In the genomic region with DNA sequence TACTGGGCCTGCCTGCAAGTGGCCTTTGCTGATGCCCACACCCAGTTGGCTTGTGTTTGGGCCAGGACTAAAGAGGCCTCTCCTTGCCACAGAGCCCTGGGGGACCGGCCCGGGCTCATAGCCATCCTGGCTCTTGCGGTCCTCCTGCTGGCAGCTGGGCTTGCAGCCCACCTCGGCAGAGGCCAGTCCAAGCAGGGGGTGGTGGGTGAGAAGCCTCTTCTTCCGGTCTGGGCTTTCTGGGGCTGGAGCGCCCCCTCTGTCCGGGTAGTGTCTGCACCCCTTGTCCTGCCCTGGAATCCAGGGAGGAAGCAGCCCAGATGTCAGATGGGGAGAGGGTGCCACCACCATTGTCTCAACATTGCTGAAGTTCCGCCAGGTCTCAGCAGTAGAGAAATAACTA, we compare ENCODE assay signal across 14 mouse cellular contexts. TPM values are rescaled to one million over a fixed set of nuclear protein-coding genes. Genes with fewer than 3 reads are reported as not detected.
DNase-seq lines count a peak whose midpoint lies in the region; ATAC-seq and TF ChIP-seq lines count a peak whose summit lies in the region.
"Had no signal": no experiment of that assay in that cellular context is flagged by ENCODE, and none has a peak within 500 bp of the region (broad histone marks: within the 10 kb centered on the region; RNA-seq: fewer than 3 reads in every experiment).

No protein-coding gene starts in this region.

- WGBS in hindbrain, embryonic 15.5 days, result 75% methylated on average over 8 of the region's 8 CpGs
- WGBS in hindbrain, embryonic 11.5 days, result 70% methylated on average over 8 of the region's 8 CpGs
- 73% methylated on average over 8 of the region's 8 CpGs for WGBS in midbrain, postnatal 0 days
- WGBS in midbrain, embryonic 13.5 days, result 92% methylated on average over 8 of the region's 8 CpGs
- WGBS in embryonic facial prominence, embryonic 10.5 days, result 81% methylated on average over 8 of the region's 8 CpGs

- H3K27me3 ChIP-seq in hindbrain, embryonic 15.5 days, result no peaks in the 10 kb centered on the region
- no peaks in the 10 kb centered on the region for H3K27me3 ChIP-seq in hindbrain, embryonic 11.5 days (ENCODE audit: control insufficient read depth, insufficient read depth, low read length)
- H3K27me3 ChIP-seq in midbrain, postnatal 0 days (ENCODE audit: insufficient read depth, low read length), result no peaks in the 10 kb centered on the region
- H3K27me3 ChIP-seq in midbrain, embryonic 13.5 days, result no peaks in the 10 kb centered on the region
- H3K27me3 ChIP-seq in embryonic facial prominence, embryonic 10.5 days (replicated peaks; ENCODE audit: low read depth, poor library complexity, severe bottlenecking), result 0 out of 2 replicates have a peak, but pooled peaks cover 3% of the 10 kb centered on the region

- H3K4me3 ChIP-seq in hindbrain, embryonic 15.5 days, result no peak overlapping the region
- H3K4me3 ChIP-seq in hindbrain, embryonic 11.5 days (ENCODE audit: low read depth, low read length), result no peak overlapping the region
- H3K4me3 ChIP-seq in midbrain, postnatal 0 days (ENCODE audit: low read depth, low read length), result no peak overlapping the region
- H3K4me3 ChIP-seq in midbrain, embryonic 13.5 days (replicated peaks), result no peak overlapping the region
- no peak overlapping the region for H3K4me3 ChIP-seq in embryonic facial prominence, embryonic 10.5 days
- H3K4me3 ChIP-seq: erythroblast, embryonic 14.5 days had no signal

- H3K36me3 ChIP-seq in hindbrain, embryonic 15.5 days, result peaks cover 22% of the 10 kb centered on the region
- no peaks in the 10 kb centered on the region for H3K36me3 ChIP-seq in hindbrain, embryonic 11.5 days (ENCODE audit: control insufficient read depth, insufficient read depth, low read length)
- peaks cover 32% of the 10 kb centered on the region for H3K36me3 ChIP-seq in midbrain, postnatal 0 days (ENCODE audit: insufficient read depth, low read length)
- peaks cover 36% of the 10 kb centered on the region for H3K36me3 ChIP-seq in midbrain, embryonic 13.5 days
- no peaks in the 10 kb centered on the region; the same call in 1 of the 2 replicates for H3K36me3 ChIP-seq in embryonic facial prominence, embryonic 10.5 days (replicated peaks)

- no peaks in the 10 kb centered on the region for H3K9me3 ChIP-seq in hindbrain, embryonic 15.5 days
- no peaks in the 10 kb centered on the region for H3K9me3 ChIP-seq in hindbrain, embryonic 11.5 days (ENCODE audit: control insufficient read depth, low read length)
- H3K9me3 ChIP-seq in midbrain, postnatal 0 days (ENCODE audit: low read length), result no peaks in the 10 kb centered on the region
- no peaks in the 10 kb centered on the region for H3K9me3 ChIP-seq in midbrain, embryonic 13.5 days
- no peaks in the 10 kb centered on the region for H3K9me3 ChIP-seq in embryonic facial prominence, embryonic 10.5 days

- peak; percentile 30 for TF ChIP-seq CTCF in midbrain, postnatal 0 days (IDR thresholded peaks at IDR 0.05)

- peak; percentile 49; the same call in 1 of the 2 replicates for ATAC-seq in hindbrain, embryonic 15.5 days (ENCODE audit: low FRiP score, low read depth)
- ATAC-seq in hindbrain, embryonic 11.5 days (ENCODE audit: low FRiP score), result no peak
- ATAC-seq in midbrain, postnatal 0 days (ENCODE audit: low FRiP score), result peak; percentile 42; the same call in 1 of the 2 replicates
- ATAC-seq in midbrain, embryonic 13.5 days, result no peak

- H3K9ac ChIP-seq in hindbrain, embryonic 15.5 days, result no peak overlapping the region
- no peak overlapping the region for H3K9ac ChIP-seq in hindbrain, embryonic 11.5 days (ENCODE audit: low read depth, low read length)
- no peak overlapping the region for H3K9ac ChIP-seq in midbrain, postnatal 0 days (replicated peaks; ENCODE audit: low read length, poor library complexity, severe bottlenecking)
- no peak overlapping the region for H3K9ac ChIP-seq in midbrain, embryonic 13.5 days (replicated peaks)

- DNase-seq in hindbrain, embryonic 11.5 days (ENCODE audit: low spot score), result no peak
- peak; percentile 62 for DNase-seq in midbrain, postnatal 0 days (ENCODE audit: low spot score)
- peak; percentile 70 for DNase-seq in cerebellum, adult 11 months
- DNase-seq in embryonic facial prominence, embryonic 10.5 days (ENCODE audit: low spot score), result no peak
- DNase-seq in thymus, postnatal 4 days, result no peak
- DNase-seq: gastrocnemius, postnatal 25 days; heart, postnatal 10 days; kidney, adult 8-10 months; lung, adult 18-20 months; midbrain, embryonic 14.5 days had no signal

- no peak overlapping the region for H3K4me2 ChIP-seq in hindbrain, embryonic 15.5 days
- H3K4me2 ChIP-seq in hindbrain, embryonic 11.5 days (replicated peaks; ENCODE audit: low read depth, low read length), result no peak overlapping the region
- no peak overlapping the region for H3K4me2 ChIP-seq in midbrain, postnatal 0 days (ENCODE audit: low read depth, low read length, poor library complexity, severe bottlenecking)
- no peak overlapping the region for H3K4me2 ChIP-seq in midbrain, embryonic 13.5 days (replicated peaks)

- no peak overlapping the region for H3K27ac ChIP-seq in hindbrain, embryonic 15.5 days (replicated peaks)
- no peak overlapping the region for H3K27ac ChIP-seq in hindbrain, embryonic 11.5 days (ENCODE audit: low read depth, low read length)
- H3K27ac ChIP-seq in midbrain, postnatal 0 days (ENCODE audit: low read depth, low read length), result no peak overlapping the region
- H3K27ac ChIP-seq in midbrain, embryonic 13.5 days, result no peak overlapping the region
- 0 out of 2 replicates have a peak overlapping the region, but pooled peaks have one; percentile 1 for H3K27ac ChIP-seq in embryonic facial prominence, embryonic 10.5 days (replicated peaks)

- H3K4me1 ChIP-seq in hindbrain, embryonic 15.5 days (replicated peaks), result peaks cover 20% of the 10 kb centered on the region
- H3K4me1 ChIP-seq in hindbrain, embryonic 11.5 days (replicated peaks; ENCODE audit: control insufficient read depth, insufficient read depth, low read length), result no peaks in the 10 kb centered on the region
- 0 out of 2 replicates have a peak, but pooled peaks cover 2% of the 10 kb centered on the region for H3K4me1 ChIP-seq in midbrain, postnatal 0 days (ENCODE audit: insufficient read depth, low read length)
- H3K4me1 ChIP-seq in midbrain, embryonic 13.5 days (replicated peaks), result peaks cover 8% of the 10 kb centered on the region
- peaks cover 25% of the 10 kb centered on the region for H3K4me1 ChIP-seq in embryonic facial prominence, embryonic 10.5 days

RNA-seq across cellular contexts. Expression of gene Lrrn2, which starts 58.9 kb away (rescaled TPM):
- 49.3 and 58.4 TPM in 2 replicates for polyA plus RNA-seq in hindbrain, embryonic 15.5 days (2015; fragmentation: Nextera tagmentation; extraction: Ambion mirVana)
- polyA plus RNA-seq in hindbrain, embryonic 11.5 days (2014; fragmentation: Nextera tagmentation; extraction: Ambion mirVana), result 6.2 and 7.2 TPM in 2 replicates
- total RNA-seq in midbrain, postnatal 0 days (2014; rRNA removed), result 44.6 and 48.9 TPM in 2 replicates
- polyA plus RNA-seq in midbrain, postnatal 0 days (2015; fragmentation: Nextera tagmentation; extraction: Ambion mirVana), result 74.4 and 76.6 TPM in 2 replicates
- 29.8 and 30.3 TPM in 2 replicates for polyA plus RNA-seq in midbrain, embryonic 13.5 days (2015; fragmentation: Nextera tagmentation; extraction: Ambion mirVana)
- 3.4 and 3.6 TPM in 2 replicates for polyA plus RNA-seq in embryonic facial prominence, embryonic 10.5 days (2016; fragmentation: Nextera tagmentation; extraction: Ambion mirVana)
- total RNA-seq: neutrophil, adult 5-6 weeks had no signal
- polyA plus RNA-seq: erythroblast, embryonic 14.5 days had no signal

Comparison
In these comparisons a context has a peak if more than half of its experiments do, and no peak if none do; other contexts are left out.
1. ATAC-seq: peak in hindbrain, embryonic 15.5 days (single experiment) and midbrain, postnatal 0 days (single experiment); none in hindbrain, embryonic 11.5 days (single experiment) and midbrain, embryonic 13.5 days (single experiment).
2. DNase-seq: peak in midbrain, postnatal 0 days (single experiment) and cerebellum, adult 11 months (single experiment); none in hindbrain, embryonic 11.5 days (single experiment), embryonic facial prominence, embryonic 10.5 days (single experiment) and thymus, postnatal 4 days (single experiment).